Mouse (Mus musculus) heart, embryonic 11.5 days (tissue): ENCODE data around the gene Tmem62. TPM values are rescaled to one million over a fixed set of nuclear protein-coding genes. Genes with fewer than 3 reads are reported as not detected.
"Not testable (repeated sequence)": the region's sequence is repeated elsewhere in the genome, so short reads cannot be mapped to it uniquely, and the experiment has no call there.

Source experiments
- ATAC-seq: fragments of 200-750 bp; cut with Nextera tagmentation; replicated peaks from 2 replicates; pipeline ENCODE4 v1.8.0; 2017; ENCODE audit warnings: moderate library complexity; ENCODE audit not compliant: insufficient number of reproducible peaks, low FRiP score, low TSS enrichment
- H3K27ac ChIP-seq: fragments of 300-500 bp; sonication (generic); 2 replicates; pipeline ENCODE4 v1.5.1; 2014; ENCODE audit warnings: mild to moderate bottlenecking, low read depth, low read length
- H3K27me3 ChIP-seq: fragments of 300-500 bp; sonication (generic); 2 replicates; pipeline ENCODE4 v1.6.1; 2014; ENCODE audit warnings: mild to moderate bottlenecking, low read length, mixed read lengths; ENCODE audit not compliant: control insufficient read depth, insufficient read depth
- H3K36me3 ChIP-seq: fragments of 300-500 bp; sonication (generic); 2 replicates; pipeline ENCODE4 v1.6.1; 2014; ENCODE audit warnings: mild to moderate bottlenecking, low read length, moderate library complexity, mixed read lengths; ENCODE audit not compliant: control insufficient read depth, insufficient read depth
- H3K4me1 ChIP-seq: fragments of 300-500 bp; sonication (generic); 2 replicates; pipeline ENCODE4 v1.6.1; 2014; ENCODE audit warnings: low read length; ENCODE audit not compliant: control insufficient read depth, insufficient read depth
- H3K4me2 ChIP-seq: fragments of 300-500 bp; sonication (generic); 2 replicates; pipeline ENCODE4 v1.6.1; 2014; ENCODE audit warnings: mild to moderate bottlenecking, moderate library complexity
- H3K4me3 ChIP-seq: fragments of 300-500 bp; sonication (generic); 2 replicates; pipeline ENCODE4 v1.5.1; 2014; ENCODE audit warnings: low read depth, low read length
- H3K9ac ChIP-seq: fragments of 300-500 bp; sonication (generic); 2 replicates; pipeline ENCODE4 v1.6.1; 2014; ENCODE audit warnings: mild to moderate bottlenecking, low read depth, low read length, moderate library complexity
- H3K9me3 ChIP-seq: fragments of 300-500 bp; sonication (generic); replicated peaks from 2 replicates; pipeline ENCODE4 v1.6.1; 2016; ENCODE audit warnings: low read length; ENCODE audit not compliant: control insufficient read depth
- WGBS: fragments of 180-500 bp; shearing (Covaris S2); extraction: QIAGEN DNeasy Blood & Tissue Kit; methylation state at CpG from one replicate; pipeline ENCODE4 v1.1.7; 2014; ENCODE audit not compliant: insufficient replicate concordance; 5-methylcytosine and 5-hydroxymethylcytosine counted together
- polyA plus RNA-seq: library from polyadenylated mRNA; unstranded; fragments of >200 nt; fragmentation: Nextera tagmentation; extraction: Ambion mirVana; gene quantifications from 2 replicates; pipeline ENCODE4 v1.2.1, GENCODE M21; 2014

Gene Tmem62
- polyA plus RNA-seq, 1 experiment from 2014 or later: 3.6 TPM

DNA sequence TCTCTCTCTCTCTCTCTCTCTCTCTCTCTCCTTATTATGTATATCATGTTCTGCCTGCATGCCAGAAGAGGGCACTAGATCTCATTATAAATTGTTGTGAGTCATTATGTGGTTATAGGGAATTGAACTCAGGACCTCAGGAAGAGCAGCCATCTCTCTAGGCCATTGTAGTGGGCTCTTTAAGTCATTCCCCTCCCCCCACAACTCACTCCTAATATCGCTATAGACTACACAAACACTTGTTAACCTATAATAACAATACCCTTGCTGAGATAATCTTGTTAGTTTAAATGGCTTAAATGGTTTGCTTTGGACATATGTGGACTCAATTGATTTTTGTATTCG is 1.8 kb downstream of the Tmem62 start:
- Histone ChIP-seq H3K27me3 (no peaks in the 10 kb centered on the region), H3K4me3 (no peak overlapping the region), H3K36me3 (no peaks in the 10 kb centered on the region), H3K4me1 (no peaks in the 10 kb centered on the region), H3K9ac (no peak overlapping the region), H3K9me3 (no peaks in the 10 kb centered on the region), H3K4me2 (no peak overlapping the region), H3K27ac (no peak overlapping the region)
- no peak for ATAC-seq
- WGBS: 53% methylated on average over 2 of the region's 2 CpGs

DNA sequence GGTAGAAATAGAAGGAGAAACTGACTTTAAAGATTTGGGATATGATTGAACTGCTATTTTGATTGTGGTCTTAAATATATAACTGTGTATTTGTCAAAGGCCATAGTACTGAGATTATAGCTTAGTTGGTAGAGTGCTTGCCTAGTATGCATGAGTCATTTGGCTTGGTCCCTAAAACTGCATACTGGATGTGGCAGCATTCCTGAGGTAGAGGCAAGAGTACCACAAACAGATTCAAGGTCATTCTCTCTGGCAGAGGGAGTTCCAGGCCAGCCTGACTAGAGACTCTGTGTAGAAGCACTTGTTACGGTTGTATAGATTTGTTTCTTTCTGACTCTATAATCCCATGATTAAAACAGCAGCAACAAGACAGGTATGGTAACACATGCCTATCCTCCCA is 3.0 kb downstream of the Tmem62 start:
- no peak for ATAC-seq
- no peaks in the 10 kb centered on the region for H3K9me3 ChIP-seq
- H3K9ac ChIP-seq: no peak overlapping the region
- H3K36me3 ChIP-seq: no peaks in the 10 kb centered on the region
- no peaks in the 10 kb centered on the region for H3K4me1 ChIP-seq
- no peak overlapping the region for H3K4me2 ChIP-seq
- H3K27ac ChIP-seq: no peak overlapping the region
- no peak overlapping the region for H3K4me3 ChIP-seq
- no peaks in the 10 kb centered on the region for H3K27me3 ChIP-seq
- WGBS: 87% methylated on average over 1 of the region's 1 CpGs

DNA sequence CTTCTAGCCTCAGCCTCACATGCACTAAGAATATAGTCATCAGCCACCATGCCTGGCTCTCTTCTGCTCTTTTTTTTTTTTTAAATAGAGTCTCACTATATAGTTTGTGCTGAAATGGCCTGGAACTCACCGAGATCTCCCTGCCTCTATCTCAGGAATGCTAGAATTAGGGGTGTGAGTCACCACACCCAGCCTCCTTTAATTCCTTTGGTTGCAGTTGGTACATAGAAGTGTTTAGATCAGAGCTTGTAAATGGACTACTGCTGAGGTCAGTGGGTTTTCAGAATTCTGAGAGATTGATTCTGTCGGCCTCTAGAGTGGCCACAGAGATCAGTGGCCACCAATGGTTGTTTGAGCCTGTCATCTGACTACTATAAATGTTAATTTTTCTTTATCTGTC is 4.0 kb downstream of the Tmem62 start:
- Histone ChIP-seq H3K27ac (no peak overlapping the region), H3K9me3 (no peaks in the 10 kb centered on the region), H3K4me2 (no peak overlapping the region), H3K9ac (no peak overlapping the region), H3K4me1 (no peaks in the 10 kb centered on the region), H3K36me3 (no peaks in the 10 kb centered on the region), H3K27me3 (no peaks in the 10 kb centered on the region), H3K4me3 (no peak overlapping the region)
- 42% methylated on average over 2 of the region's 2 CpGs for WGBS
- ATAC-seq: no peak

DNA sequence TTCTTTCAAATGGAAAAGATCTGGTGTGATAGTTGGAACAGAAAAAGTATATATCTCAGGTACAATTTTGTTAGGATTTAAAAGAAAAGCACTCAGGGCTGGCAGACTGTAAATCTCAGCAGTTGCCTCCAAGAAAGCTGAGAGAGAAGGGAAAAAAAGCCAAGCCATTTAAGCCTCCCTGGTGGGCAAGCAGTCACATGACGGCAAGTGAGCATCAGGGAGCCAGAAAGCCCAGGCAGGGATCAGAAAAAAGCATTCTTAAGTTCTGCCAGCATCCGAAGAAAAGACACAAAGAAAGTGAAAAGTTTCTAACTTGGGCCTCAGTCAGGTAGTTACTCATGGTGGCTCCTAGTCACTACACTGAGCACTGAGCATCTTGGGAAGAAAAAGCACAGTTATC is 6.8 kb downstream of the Tmem62 start:
- WGBS: 22% methylated on average over 2 of the region's 2 CpGs
- Histone ChIP-seq H3K36me3 (no peaks in the 10 kb centered on the region), H3K27ac (no peak overlapping the region), H3K9me3 (no peaks in the 10 kb centered on the region), H3K4me1 (no peaks in the 10 kb centered on the region), H3K9ac (no peak overlapping the region), H3K4me3 (no peak overlapping the region), H3K4me2 (no peak overlapping the region), H3K27me3 (no peaks in the 10 kb centered on the region)
- ATAC-seq: no peak

DNA sequence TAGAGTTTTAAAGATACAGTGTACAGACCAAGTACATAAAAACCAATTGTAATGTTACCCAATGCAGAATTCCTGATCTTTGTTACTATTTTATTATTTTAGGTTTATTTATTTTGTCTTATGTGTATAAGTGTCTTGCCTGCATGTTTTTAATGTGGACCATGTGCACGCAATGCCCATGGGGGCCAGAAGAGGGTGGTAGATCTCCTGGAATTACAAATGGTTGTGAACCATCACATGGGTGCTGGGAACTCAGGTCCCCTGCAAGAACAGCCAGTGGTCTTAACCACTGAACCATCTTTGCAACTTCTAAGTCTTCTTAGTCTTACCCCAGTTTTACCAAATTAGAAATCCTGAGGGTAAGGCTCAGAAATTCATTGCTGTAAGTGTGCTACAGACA is 8.4 kb downstream of the Tmem62 start:
- ATAC-seq: no peak
- 69% methylated on average over 1 of the region's 1 CpGs for WGBS

DNA sequence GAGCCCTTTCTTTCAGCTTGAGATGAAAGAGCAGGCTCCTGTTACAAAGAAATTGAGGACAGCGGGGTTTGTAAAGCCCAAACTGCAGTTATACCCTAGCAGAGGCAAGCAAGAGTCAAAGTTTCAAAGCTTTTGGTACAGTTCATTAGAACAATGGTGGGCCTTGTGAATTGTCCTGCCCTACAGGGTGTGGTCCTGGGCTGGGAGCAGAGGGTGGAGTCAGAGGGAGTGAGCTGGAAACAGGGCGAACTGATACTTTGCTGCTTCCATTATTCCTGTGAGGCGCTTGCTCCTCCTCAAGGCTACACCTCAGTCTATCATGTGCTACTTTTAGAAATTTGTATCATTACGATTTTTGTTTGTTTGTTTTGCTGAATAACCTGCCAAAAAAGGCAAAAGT is 14.4 kb downstream of the Tmem62 start:
- Histone ChIP-seq H3K4me1 (no peaks in the 10 kb centered on the region), H3K9ac (no peak overlapping the region), H3K4me3 (no peak overlapping the region), H3K36me3 (no peaks in the 10 kb centered on the region), H3K4me2 (no peak overlapping the region), H3K27me3 (no peaks in the 10 kb centered on the region), H3K27ac (no peak overlapping the region), H3K9me3 (no peaks in the 10 kb centered on the region)
- no peak for ATAC-seq
- 77% methylated on average over 4 of the region's 4 CpGs for WGBS

More for the DNA sequence above, 8.4 kb downstream of the Tmem62 start:
- no peak overlapping the region for H3K9ac ChIP-seq
- H3K36me3 ChIP-seq: no peaks in the 10 kb centered on the region
- H3K27ac ChIP-seq: no peak overlapping the region
- no peaks in the 10 kb centered on the region for H3K9me3 ChIP-seq
- no peak overlapping the region for H3K4me3 ChIP-seq
- no peaks in the 10 kb centered on the region for H3K4me1 ChIP-seq
- no peak overlapping the region for H3K4me2 ChIP-seq
- H3K27me3 ChIP-seq: no peaks in the 10 kb centered on the region

DNA sequence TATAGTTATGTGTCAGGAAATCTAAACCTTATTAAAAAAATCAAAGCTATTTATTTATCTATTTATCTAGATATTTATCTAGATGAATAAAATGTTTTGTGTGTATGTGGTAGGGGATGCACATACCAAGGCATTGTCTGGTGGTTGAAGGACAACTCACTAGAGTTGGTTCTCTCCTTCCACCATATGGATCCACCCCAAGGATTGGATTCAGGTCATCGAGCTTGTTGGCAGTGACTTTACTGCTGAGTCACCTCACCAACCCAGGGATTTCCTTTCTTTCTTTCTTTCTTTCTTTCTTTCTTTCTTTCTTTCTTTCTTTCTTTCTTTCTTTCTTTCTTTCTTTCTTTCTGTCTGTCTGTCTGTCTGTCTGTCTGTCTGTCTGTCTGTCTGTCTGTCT is 19.8 kb downstream of the Tmem62 start:
- WGBS: 83% methylated on average over 1 of the region's 1 CpGs
- not testable (repeated sequence) for H3K36me3 ChIP-seq, H3K4me2 ChIP-seq, H3K27me3 ChIP-seq, H3K4me1 ChIP-seq, H3K27ac ChIP-seq, H3K9ac ChIP-seq, ATAC-seq, H3K9me3 ChIP-seq, H3K4me3 ChIP-seq

DNA sequence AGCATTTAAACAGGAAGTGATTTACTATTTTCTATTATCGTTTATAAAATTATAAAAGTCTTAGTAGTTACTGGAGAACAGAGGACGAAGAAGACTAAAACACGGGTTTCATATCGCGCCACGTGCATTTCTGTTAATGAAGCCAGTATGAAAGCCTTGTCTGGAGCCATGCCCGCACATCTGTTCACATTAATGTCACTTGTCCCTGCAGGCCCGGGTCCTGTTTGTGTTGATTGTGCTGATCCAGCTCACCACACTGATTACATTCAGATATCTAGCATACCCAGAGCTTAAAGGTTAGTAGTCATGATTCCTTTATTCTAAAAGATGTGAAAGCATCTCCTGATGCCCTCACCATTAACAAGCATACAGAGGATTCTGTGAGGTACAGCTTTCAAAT is 22.0 kb downstream of the Tmem62 start:
- Histone ChIP-seq H3K36me3 (no peaks in the 10 kb centered on the region), H3K4me3 (no peak overlapping the region), H3K9me3 (no peaks in the 10 kb centered on the region), H3K9ac (no peak overlapping the region), H3K4me2 (no peak overlapping the region), H3K27me3 (no peaks in the 10 kb centered on the region), H3K27ac (no peak overlapping the region), H3K4me1 (no peaks in the 10 kb centered on the region)
- no peak for ATAC-seq
- WGBS: 83% methylated on average over 8 of the region's 8 CpGs

DNA sequence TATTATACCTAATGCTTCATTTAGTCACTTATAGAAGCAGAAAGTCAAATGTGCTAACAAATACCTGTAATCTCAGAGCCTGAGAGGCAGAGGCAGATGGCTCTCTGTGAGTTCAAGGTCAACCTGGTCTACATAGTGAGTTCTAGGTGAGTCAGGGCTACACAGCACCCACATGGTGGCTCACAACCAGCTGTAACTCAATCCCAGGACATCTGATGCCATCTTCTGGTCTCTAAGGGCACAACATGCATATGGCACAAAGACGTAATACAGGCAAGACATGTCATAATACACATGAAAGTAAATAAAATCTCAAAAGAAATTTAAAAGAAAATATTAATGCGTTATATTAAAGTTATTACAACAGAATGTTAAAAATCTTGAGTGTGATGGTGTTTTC is 26.8 kb downstream of the Tmem62 start:
- Histone ChIP-seq H3K36me3 (no peaks in the 10 kb centered on the region), H3K4me1 (no peaks in the 10 kb centered on the region), H3K9ac (no peak overlapping the region), H3K4me2 (no peak overlapping the region), H3K27me3 (no peaks in the 10 kb centered on the region), H3K27ac (no peak overlapping the region), H3K9me3 (no peaks in the 10 kb centered on the region), H3K4me3 (no peak overlapping the region)
- no peak for ATAC-seq
- 61% methylated on average over 2 of the region's 2 CpGs for WGBS
